Mouse (Mus musculus): ENCODE measurements around the gene Msantd3.

DNA sequence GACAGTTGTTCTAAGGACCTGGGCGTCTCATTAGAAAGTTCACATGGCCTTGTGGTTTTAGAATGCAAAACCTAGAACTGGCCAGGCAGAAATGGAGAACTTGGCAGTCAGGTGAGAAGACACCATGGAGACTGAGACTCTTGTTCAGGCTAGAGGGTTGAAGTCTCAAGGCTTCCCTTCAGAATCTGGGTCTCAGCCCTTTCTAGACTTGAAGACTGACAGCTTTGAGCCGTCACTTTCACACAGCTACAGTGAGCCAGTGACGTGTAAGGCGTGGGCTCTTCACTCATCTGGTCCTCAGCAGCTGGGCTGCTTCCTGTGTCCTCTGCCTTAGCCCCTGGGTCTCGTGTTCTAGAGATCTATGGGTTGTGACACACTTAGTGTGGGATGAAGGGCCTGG is 52.6 kb downstream of the Msantd3 start:
- TF ChIP-seq CTCF (IDR thresholded peaks at IDR 0.05; ENCODE audit: control insufficient read depth, insufficient read depth, insufficient read length): no peak
- TF ChIP-seq USF1 (IDR thresholded peaks at IDR 0.05; ENCODE audit: low read depth): no peak
